Mouse (Mus musculus) liver, adult (tissue): Measurements from ENCODE around the gene Ptprr.

Experiments used
- GATA4 ChIP-seq: IDR thresholded peaks from 2 replicates; pipeline ENCODE4 v1.6.1; 2014; ENCODE audit warnings: mild to moderate bottlenecking, low read length; ENCODE audit not compliant: insufficient replicate concordance

Ptprr gene

DNA sequence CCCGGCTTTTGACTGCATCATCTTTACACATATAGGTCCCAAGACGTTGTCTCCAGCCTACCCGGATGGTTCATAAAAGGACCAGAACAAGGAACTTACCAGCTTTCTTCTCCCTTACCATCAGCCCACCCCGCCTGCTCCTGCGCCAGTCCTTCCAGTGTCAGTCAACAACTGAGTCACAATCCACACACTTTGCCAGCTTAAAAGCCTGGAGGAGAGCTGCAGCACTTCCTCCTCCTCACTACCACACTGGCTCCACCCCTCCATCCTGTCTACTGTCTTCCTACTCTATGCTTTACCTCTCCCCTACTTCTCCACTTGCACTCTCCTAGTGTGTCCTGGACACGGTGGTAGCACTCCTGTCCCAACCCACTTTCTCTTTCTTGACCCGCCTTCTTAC is 80.5 kb downstream of the Ptprr start:
- no peak for TF ChIP-seq GATA4

DNA sequence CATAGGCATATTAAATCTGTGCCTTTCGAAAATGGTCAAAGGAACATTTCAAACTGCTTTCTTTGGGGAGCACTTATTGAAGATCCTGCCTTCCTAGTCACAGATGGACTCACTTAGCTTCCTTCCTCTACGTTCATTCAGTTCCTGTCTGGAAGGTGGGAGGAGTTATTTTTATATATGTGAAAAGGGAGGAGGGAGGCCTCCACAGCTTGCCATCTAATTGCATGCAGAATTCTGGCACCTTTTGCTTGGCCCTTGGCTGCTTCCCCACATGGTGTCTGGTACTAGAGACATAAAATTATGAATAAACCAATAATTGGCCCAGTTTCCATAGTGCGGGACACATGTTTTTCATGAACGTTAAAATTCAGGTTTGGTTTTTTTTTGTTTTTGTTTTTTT is 90.2 kb downstream of the Ptprr start:
- no peak for TF ChIP-seq GATA4

DNA sequence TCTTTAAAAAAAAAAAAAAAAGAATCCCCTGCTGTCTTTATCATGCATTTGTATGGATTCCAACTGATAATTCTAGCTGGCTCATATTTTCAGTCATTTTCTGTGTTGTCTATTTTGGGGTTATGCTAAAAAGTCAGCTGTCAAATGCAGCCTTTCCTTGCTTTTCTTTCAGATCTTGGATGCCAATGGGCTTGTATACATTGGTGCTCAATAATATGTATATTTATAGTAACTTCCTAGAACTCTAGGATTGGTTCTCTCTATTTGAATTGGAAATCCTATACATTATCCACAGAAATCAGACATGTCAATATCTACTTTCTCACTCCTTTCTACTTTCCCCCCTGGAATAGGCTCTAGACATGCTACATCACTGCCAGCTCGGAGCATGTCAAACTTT is 90.7 kb downstream of the Ptprr start:
- TF ChIP-seq GATA4: no peak

DNA sequence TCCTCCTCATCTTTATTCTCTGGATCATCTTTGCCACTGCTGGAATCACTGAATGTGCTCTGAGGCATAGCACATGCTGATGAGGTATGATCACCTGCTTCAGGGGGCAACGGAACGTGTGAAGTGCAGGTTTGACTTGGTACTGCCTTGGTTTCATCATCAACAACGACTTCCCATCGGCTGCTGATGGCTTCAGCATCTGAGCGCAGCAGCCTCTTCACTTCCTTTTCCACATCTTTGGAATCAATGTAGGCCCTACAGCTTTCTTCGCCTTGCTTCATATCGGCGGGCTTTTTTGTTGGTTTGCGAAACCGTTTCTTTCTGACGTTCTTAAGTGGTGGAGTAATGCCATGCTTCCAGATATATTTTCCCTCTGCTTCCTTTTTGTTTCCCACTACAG is 94.9 kb downstream of the Ptprr start:
- no peak for TF ChIP-seq GATA4

DNA sequence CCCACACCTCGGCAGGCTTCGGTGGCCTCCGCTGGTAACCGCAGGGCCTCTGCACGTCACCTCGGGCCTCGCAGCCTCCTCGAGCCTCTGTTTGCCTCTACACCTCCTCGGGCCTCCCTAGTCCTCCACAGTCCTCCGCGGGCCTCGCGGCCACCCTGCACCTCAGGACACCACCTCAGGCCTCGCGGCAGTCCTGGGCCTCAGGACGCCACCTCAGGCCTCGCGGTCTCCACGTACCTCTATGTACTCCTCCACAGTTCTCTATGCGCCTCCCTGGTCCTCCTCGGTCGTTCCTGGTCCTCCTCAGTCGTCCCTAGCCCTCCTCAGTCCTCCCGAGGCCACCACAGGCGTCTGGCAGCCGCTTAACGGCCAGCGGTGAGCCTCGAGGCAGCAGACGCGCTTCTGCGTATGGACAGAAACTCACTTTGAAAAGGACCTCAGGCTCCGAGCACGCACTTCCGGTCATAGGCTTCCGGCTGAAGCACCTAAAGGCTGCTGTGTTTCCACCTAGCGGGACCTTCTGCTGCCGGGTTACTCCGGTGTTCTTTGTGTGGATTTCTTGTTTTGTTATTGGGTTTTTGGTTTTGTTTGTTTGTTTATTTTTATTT is 96.0 kb downstream of the Ptprr start, which contains the start of gene 4933416C03Rik:
TSS of gene 4933416C03Rik (minus strand) at position 51 of the 608 bp plus-strand sequence.
- no peak for TF ChIP-seq GATA4

DNA sequence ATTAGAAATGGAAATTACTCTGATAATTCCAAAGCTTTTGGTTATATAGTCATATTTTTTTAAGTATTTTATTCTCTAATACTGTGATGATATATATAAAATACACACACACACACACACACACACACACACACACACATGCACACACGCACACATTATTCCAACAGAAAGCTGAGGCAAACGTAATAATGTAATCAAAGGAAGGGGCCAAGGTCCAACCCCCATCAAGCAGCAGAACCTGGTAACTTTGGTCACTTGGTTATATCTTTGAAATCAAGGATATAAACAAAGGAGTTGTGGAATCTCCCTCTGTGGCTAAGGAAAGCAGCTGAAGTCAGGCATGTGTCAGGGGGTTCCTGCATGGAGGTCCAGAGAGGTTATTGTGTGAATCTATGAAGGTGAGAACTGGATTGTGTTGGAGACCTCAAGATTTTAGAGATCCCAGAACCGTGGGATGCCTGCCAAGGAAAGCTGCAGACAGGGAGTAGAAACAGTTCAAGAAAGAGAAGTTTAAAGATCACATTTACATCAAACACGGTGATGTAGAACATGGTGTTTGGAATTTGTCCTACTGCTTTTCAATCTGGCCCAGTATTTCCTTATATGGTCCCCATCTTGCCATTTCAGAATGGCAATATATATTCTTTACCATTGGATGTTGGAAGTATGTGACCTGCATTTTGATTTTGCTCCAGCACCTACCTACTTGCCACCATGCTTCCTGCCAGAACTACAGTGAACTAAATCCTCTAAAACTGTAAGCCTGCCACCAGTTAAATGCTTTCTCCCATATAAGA is 98.1 kb downstream of the Ptprr start:
- no peak for TF ChIP-seq GATA4

DNA sequence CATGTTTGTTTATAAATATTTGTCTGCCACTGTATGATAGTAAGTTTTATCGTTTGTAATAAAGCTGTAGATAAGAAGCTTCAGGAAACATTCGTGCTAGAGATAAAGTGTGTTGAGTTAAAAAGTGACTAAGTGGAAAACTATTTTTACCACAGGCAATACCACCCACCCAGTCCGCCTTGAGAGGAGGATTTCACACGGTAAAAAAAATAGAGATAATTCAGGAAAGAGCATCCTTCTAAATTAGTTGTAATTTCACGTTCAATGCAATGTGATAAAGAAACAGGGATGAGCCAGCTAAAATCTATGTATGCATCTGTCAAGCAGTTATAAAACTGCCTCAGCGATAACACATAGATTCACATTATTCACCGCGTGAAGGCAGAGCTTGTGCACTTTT is 99.0 kb downstream of the Ptprr start:
- no peak for TF ChIP-seq GATA4

DNA sequence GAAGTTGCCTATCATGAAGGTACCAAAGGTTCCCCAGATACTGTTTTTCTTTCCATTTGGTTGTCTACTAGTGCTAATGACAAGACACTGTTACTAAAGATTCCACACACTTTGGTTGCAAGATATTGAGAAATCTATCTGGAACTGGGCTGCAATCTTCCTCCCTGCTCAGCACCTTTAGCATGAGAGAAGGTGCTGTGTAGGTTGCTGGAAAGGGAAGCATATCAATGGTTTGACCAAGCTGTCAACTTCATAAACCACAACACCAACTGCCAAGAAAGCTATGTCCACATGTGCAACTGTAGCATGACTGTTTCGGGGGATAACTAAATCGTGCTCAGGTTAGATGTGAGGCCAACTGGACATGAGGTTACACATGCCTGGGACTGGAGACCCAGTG is 103.5 kb downstream of the Ptprr start:
- no peak for TF ChIP-seq GATA4

DNA sequence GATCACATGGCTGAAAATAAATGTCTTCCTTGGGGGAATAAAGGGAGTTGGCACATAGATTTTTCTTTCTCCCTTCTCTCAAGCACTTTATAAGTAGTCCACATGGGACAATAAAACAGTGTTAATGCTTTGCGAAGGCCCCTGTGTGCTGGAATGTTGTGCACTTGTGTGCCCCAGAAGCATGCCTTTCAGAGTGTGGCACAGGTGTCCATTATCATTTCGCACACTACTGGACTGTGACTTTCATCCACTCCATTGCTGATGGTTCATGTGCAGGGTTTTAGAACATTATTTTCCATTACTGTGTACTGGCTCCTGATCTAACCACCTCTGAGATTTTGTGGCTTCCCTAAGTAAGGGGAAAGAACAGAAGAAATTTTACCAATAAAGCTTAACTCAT is 105.8 kb downstream of the Ptprr start:
- TF ChIP-seq GATA4: no peak

DNA sequence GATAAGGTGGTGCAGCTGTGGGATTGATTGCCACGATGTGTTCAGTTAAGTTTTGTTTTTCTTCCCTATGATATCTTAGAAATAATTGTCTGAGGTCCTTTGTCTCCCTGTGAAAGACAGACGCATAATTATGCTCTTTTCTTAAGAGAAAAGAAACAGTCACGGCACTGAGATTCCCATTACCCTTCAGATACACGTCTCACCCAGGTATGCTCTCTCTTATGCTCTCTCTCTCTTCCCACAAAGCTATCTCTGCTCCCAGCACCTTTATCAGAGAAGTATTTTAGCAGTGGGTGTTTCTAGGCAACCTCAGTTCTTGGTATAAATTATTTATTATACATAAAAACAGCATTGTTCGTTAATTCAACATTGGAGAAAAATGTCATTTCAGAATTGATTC is 107.4 kb downstream of the Ptprr start:
- no peak for TF ChIP-seq GATA4

DNA sequence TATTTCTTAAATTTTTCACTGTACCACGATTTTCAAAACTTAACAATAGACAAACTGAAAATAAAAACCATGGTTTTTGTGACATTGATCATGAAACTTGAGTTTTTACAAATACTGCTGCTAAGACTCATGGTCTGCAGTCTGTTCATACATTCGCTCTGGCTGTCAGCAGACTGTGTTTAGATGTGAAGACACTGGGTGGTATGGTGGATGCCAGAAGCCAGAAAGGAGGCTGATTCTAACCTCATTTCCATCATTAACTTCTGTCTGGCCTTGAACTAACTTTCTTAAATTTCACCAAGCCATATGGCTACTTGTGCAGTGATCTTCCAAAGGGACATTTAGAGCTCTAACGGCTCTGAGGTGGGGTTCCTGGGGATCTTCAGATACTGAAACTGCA is 112.4 kb downstream of the Ptprr start:
- TF ChIP-seq GATA4: no peak

DNA sequence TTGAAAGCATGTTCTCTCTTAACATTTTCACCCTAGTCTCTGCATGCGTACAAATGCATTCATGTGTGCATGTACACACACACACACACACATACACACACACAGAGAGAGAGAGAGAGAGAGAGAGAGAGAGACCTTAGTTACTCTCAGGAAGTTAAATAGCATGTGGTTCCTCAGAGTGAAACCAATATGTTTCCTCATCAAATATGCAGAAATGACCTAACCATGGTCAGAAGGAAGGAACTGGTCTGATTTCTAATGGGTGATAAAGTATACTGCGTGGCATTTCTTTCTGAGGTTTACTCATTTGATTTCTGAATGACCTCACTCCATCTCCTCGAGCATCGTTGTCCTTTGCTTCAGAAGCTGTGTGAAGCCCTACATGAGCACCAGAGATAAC is 113.2 kb downstream of the Ptprr start:
- TF ChIP-seq GATA4: no peak

DNA sequence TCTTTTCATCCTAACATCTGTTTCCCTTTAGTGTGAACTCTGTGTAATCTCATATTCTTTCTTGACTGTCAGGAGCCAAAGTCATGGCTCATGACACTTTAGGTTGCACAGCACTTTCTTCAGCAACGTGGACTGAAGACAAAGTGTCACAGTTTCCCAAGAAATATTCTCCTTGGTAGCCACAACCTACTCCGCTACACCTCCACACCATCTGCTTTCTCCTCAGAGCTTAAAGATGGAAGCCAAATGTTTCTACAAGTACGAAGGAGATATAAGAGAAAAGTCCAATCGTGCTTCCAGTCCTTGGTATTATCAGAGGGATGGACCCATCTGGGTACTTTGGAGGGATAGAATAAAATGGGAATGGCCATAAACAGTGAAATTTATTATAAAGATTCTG is 114.2 kb downstream of the Ptprr start:
- TF ChIP-seq GATA4: no peak

DNA sequence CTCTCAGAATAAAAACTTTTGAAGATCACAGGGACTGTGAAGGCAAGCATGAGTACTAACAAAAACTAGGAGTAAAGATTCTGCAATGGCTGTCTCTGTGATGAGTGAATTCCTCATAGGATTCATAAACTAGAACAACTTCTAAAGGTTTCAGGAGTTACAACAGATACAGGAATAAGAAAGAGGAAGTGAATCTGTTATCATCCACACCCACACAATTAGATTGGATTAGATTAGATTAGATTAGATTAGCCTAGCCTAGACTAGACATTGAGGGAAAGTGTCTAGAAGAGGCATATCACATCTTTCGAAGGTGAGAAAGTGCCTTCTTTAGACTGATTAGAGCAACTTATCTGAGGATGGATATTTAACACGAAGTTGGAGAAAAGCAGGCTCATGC is 117.2 kb downstream of the Ptprr start:
- TF ChIP-seq GATA4: no peak

DNA sequence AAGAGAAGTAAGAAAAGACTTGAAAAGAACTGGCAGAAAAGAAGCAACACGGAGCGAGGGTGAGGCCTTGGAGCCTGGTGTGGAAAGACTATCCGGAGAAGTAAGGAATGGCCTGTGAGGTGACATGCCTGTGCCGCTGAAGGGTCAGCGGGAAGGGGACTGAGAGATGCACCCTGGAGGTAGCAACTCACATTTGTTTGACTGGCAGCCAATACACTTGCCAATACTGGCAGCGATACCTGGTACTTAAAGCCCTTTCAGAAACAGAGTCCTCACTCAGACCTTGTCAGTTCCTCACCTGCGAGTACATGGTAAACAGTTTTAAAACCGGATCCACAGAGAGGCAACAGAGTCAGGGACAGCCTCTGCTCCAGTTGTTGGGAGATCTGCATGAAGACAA is 122.2 kb downstream of the Ptprr start:
- no peak for TF ChIP-seq GATA4

DNA sequence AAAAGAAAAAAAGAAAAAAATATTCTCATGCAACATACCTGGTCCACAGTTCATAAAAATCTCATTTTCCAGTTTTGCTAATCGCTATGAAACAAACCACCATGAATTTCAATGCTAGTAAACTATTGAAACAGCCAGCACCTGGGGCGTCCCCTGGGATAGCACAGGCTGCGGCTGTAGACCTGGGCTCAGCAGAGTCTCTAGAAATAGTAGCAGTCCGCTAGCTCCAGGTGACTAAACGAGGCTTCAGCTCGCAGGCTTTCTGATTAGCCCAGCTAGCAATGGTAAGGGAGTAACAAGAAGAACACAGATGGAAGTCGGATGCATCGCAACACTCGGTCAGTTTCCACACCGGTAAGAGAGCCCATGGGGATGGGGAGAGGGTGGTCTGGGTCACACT is 125.7 kb downstream of the Ptprr start:
- no peak for TF ChIP-seq GATA4

DNA sequence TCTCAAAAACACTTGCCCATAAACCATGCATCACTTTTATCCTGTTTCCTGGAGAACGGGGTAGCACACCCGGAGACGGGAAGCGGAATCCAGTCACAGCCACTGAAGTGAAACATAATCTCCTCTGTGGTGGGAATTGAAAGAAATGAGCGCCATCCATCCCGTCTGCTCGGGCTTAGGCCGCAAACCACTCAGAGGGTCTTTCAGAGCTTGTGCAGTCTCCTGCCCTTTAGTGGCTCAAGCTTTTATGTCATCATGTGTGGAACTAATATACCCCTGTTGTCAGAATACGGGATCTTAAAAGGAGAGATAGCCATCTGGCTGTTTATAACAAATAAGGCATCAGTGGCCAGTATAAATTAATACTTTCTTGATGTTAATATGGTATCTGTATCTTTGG is 128.1 kb downstream of the Ptprr start:
- no peak for TF ChIP-seq GATA4
